Mouse (Mus musculus): ENCODE results near the gene 4933424G06Rik.
A peak's percentile ranks its signal among the peaks of the same experiment; 100 is the strongest.
"Not testable (repeated sequence)": the region's sequence is repeated elsewhere in the genome, so short reads cannot be mapped to it uniquely, and the experiment has no call there.

The 4933424G06Rik gene

DNA sequence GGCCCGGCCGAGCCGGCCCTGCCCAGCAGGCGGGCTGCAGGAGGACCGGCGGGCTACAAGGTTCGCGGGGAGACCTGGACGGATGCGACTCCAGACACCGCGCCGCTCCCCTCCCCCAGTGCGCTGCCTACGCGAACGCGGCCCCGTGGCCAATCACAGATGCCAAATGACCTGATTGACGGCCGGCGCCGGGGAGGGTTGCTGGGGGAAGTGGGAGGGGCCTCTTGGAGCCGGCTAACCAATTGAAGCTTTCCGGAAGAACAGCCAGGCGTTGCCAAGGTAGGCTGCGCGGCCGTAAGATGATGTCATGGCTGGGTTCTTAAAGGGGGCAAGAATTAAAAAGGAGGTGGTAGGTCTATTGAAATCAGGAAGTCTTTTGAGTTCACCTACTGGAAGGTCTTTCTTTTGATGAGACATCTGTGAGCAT lies at the start of gene 4933424G06Rik:
TSS of gene 4933424G06Rik (plus strand) at position 296 of the 427 bp plus-strand sequence.
- peak; percentile 98 to 99 for DNase-seq

- no peak for DNase-seq
Measured at GRCm38 (mm10) chr1:36664457-36664856, 45.5 kb upstream of the 4933424G06Rik start.

DNA sequence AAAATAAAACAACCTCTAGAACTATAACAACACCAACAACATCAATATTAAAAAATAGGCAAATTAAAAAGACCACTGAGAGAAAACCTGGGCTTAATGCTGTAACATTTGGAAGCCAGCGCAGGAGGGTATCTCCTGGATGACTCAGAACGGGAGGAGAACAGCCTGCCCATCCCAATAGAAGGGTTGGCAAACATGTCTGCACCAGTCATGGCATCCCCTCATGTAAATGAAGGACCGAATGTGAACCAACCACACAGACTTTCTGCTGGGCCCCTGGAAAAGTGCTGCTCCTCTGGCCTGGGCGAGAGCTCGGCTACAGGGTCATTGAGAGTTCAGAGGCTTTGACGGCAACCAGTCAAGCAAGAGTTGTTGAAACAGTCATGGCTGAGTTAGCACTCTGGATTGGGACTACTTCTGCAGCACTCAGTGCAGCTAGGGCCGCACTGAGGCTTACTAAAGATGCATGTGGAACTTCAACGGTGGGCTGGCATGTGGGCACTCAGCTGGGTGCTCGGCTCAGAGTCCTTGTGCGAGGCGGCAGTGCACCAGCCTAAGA lies 44.7 kb upstream of the 4933424G06Rik start:
- DNase-seq, result no peak

DNA sequence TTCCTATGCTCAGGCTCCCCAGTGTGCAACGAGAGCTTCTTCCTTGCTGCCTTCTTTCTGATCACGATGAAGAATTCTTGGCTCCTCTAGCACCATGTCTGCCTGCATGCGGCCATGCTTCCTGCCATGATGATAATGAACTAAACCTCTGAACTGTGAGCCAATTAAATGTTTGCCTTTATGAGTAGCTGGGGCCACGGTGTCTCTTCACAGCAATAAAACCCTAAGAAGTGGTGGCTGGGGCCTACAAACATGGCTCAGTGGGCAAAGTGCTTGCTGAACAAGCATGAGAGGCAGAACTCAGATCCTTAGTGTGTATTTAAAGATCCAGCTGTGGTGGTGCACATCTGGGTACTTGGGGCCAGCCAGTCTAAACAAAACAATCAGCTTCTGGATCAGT lies 44.0 kb upstream of the 4933424G06Rik start:
- DNase-seq, result no peak

DNA sequence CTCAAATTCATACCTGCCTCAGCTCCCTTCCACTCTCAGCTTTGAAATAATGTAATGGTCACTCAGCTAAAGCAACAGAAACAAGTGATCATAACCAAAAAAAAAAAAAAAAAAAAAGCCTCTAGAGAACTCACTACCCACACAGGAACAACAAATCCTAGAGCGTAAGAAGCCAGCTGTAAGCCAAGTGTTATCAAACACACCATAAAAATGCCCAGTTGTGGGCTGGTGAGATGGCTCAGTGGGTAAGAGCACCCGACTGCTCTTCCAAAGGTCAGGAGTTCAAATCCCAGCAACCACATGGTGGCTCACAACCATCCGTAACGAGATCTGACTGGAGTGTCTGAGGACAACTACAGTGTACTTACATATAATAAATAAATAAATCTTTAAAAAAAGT lies 41.9 kb upstream of the 4933424G06Rik start:
- DNase-seq, result not testable (repeated sequence)

GRCm38 (mm10) chr1:36670256-36670655 lies 39.7 kb upstream of the 4933424G06Rik start:
- no peak for DNase-seq

DNA sequence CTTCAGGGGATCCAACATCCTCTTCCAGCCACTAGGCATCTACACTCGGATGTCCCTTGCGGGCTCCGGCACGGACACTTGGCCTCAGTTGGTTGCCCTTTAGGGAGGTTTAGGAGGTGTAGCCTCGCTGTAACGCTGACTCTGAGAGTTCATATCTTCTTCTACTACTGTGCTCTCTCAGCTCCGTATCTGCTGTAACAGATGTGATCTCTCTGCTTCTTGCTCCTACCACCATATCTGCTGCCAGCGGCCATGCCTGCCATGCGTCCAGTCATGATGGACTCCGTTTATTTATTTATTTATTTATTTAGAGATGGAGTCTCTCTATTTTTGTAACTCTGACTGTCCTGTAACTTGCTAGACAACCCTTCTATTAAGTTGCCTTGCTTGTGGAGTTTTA lies 38.7 kb upstream of the 4933424G06Rik start:
- DNase-seq, result no peak

- no peak for DNase-seq
Measured at GRCm38 (mm10) chr1:36672648-36673350, 37.1 kb upstream of the 4933424G06Rik start.

- DNase-seq, result no peak
Measured at GRCm38 (mm10) chr1:36674936-36675335, 35.0 kb upstream of the 4933424G06Rik start.

DNA sequence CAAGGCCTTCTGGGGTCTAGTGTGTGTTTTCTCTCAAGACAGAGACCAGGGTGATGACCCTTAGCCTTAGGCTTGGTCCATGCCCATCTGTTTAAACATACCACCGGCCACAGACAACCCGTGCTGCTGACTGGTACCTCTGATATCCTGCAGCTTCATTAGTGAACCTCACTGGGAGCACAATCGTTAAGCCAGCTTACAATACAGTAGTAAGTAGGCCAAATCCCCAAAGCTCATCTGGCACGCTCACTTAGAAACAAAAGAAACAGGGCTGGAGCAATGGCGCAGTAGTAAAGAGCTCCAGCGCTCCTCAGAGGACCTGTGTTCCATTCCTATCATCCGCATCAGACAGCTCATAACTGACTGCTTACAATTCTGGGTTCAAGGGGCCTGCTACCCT lies 29.1 kb upstream of the 4933424G06Rik start:
- no peak for DNase-seq

DNA sequence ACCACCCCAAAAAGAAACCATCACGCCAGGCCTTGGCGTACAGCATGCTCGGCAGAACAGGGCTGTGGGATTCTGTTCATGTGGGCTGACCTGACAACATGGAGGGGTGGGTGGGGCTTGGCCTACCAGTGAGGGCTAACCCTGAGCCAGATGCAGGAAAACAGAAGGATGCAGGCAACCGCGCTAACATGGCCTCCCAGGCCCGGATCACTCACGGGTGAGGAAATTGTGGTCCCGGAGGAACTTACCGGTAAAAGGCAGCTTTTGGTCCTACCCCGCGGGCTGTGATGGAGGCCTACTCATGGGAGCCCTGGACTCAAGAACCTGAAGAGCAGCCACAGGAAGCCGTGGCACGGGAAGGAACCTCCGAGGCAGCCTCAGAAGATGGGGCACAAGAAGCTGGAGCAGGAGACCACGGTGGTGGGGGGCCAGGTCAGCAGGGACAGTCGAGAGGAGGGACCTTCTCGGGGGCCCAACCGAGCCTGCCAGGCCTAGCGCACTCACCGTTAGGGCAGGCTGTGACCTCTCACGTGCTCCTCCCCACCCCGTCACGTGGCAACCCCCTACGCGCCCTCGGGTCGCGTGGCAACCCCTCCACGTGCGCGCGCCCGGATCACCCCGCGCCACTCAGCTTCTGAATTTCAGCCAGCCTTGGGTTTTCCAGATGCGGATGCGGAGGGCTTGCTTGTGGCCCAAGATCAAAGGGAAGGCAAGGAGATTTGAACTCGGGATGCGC lies 27.2 kb upstream of the 4933424G06Rik start, which contains the start of gene Fam178b:
TSS of gene Fam178b (minus strand) at position 564 of the 736 bp plus-strand sequence.
- no peak for DNase-seq

DNA sequence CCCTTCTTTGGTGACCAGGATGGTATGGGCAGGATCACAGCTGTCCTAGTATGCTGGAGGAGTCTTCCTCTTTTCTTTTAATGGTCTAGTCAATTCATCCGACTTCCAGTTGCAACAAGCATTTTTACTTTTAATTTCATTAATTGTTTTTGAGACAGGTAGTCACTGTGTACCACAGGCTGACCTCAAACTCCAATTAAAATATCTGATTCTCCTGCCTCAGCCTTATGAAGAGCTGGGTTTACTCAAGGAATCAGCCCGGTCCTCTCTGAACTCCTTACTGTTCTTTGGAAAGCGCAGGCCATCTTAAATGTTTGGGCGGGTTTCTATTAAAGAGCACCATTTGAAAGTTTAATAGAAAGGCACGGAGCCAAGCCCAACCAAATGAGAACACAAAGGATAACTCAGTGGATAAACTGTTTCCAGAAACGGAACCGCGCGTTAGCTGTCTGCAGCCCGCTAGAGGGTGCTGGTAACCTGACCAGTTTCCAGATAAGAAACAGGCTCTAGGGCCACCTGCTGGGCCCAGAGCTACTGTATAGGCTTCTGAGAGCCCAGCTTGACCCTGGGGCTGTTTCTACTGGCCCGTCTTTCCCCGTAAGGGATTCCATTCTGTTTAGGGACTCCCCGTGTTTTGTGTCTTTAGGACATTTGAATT lies 26.0 kb upstream of the 4933424G06Rik start:
- peak; percentile 66 to 72 for DNase-seq

- DNase-seq, result no peak
Measured at GRCm38 (mm10) chr1:36690671-36691235, 19.2 kb upstream of the 4933424G06Rik start.

DNA sequence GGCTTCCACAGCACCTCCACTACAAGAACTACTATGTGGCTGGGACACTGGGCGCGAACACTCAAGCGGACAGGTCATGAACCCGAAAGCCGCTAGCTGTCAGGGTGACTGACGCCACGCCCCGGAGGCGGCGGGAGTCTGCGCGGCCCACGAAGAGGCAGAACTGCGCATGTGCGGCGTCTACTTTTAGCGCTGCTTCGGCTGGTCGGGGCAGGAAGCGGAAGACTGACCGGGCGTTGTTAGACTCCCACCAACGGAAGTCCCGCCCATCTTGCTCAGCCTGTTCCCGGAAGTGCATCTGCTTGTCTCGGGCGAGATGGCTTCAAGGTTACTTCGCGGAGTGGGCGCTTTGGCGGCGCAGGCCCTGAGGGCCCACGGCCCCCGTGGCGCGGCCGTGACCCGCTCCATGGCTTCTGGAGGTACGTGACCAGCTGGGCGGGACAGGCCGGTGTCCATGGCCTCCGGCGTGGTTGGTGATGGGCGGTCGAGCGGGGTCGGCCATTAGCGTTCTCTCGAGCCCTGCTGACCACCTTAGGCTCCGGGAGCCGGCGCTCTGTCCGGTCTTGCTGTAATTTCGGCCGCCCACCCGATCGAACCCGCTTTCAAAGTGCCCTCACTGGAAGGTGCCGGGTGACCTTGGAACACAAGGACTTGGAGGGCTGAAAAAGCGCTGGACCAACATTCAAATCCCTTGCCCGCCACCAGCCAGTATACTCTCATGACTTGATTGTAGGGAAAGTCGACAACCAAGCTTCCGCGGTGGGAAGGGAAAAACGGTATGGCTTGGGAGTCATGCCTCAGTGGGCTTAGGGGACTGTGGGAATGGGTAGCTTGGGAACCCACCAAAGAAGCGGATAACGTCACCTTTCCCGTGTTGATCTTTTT lies 18.4 kb upstream of the 4933424G06Rik start, which contains the start of gene Cox5b:
TSS of gene Cox5b (plus strand) at position 179 of the 885 bp plus-strand sequence.
- DNase-seq, result peak; percentile 95 to 97

GRCm38 (mm10) chr1:36694871-36695270 lies 15.1 kb upstream of the 4933424G06Rik start:
- no peak for DNase-seq

- DNase-seq, result no peak
Measured at GRCm38 (mm10) chr1:36696411-36696810, 13.5 kb upstream of the 4933424G06Rik start.

GRCm38 (mm10) chr1:36697030-36697429 lies 12.9 kb upstream of the 4933424G06Rik start:
- DNase-seq, result no peak

GRCm38 (mm10) chr1:36707166-36707565 lies 2.8 kb upstream of the 4933424G06Rik start:
- no peak for DNase-seq

GRCm38 (mm10) chr1:36707797-36708196 lies 2.2 kb upstream of the 4933424G06Rik start:
- no peak for DNase-seq

GRCm38 (mm10) chr1:36708626-36709025 lies 1.3 kb upstream of the 4933424G06Rik start:
- no peak for DNase-seq

GRCm38 (mm10) chr1:36709055-36709853 lies 695 bp upstream of the 4933424G06Rik start:
- peak; percentile 56 to 59 for DNase-seq
